Mouse (Mus musculus): ENCODE measurements at regions not wholly inside any gene's neighbourhood (a gene's known extent, or its start where the extent isn't known, plus 50 kb on each side); places are given as distances from the start of the nearest gene placed in this dataset.

DNA sequence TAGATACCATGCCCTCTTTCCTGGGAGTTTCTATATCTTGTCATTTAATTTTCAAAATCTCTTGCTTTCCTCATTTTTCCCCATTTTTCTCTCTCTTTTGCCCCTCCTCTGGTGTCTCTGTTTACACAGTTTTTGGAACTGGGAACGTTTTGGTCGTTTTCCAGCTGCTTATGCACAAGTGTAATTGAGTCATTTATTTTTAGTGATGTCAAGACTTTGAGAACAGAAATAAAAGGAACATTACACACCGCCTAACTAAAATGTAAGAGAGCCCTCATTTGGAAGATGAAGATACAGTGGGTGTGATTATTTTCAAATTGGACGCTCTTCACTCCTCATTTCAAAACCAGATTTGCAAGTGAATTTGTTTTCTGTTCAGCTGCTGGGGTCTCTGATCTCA, 176.0 kb upstream of the Zfp462 start:
- WGBS (ENCODE audit: insufficient replicate concordance) = 66% methylated on average over 4 of the region's 4 CpGs
- Histone ChIP-seq H3K9me3 (ENCODE audit: low read length) (no peaks in the 10 kb centered on the region), H3K4me1 (ENCODE audit: insufficient read depth) (no peaks in the 10 kb centered on the region), H3K27me3 (ENCODE audit: insufficient read depth, low read length) (no peaks in the 10 kb centered on the region), H3K36me3 (replicated peaks; ENCODE audit: insufficient read depth, low read length) (no peaks in the 10 kb centered on the region), H3K4me3 (ENCODE audit: low read depth, low read length) (no peak overlapping the region), H3K27ac (ENCODE audit: low read depth) (no peak overlapping the region), H3K4me2 (ENCODE audit: low read depth, low read length) (no peak overlapping the region), H3K9ac (replicated peaks) (no peak overlapping the region)
- TF ChIP-seq CTCF (IDR thresholded peaks at IDR 0.05; ENCODE audit: low read depth) (no peak), EP300 (IDR thresholded peaks at IDR 0.05; ENCODE audit: low read depth) (no peak)
- DNase-seq (no peak), ATAC-seq (no peak)

DNA sequence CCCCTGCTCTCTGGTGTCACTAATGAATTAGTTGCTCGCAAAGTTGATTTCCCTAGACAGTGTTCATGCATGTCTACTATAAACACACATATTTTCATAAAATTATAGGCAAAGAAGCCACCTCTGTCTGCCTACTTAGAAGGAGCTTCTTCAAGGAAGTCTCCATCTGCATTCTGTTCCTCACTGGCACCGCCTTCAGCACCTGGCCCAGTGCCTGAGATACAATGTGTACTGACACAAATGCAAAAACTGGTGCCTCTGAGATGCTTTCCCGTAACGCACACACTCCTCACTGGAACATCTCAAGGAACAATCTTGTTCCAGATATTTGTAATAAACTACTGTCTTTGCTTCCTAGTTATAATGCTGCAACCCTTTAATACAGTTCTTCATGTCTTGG, 170.8 kb upstream of the Zfp462 start:
- Histone ChIP-seq H3K27ac (ENCODE audit: low read depth) (no peak overlapping the region), H3K4me1 (ENCODE audit: insufficient read depth) (no peaks in the 10 kb centered on the region), H3K9me3 (ENCODE audit: low read length) (no peaks in the 10 kb centered on the region), H3K4me2 (ENCODE audit: low read depth, low read length) (no peak overlapping the region), H3K36me3 (replicated peaks; ENCODE audit: insufficient read depth, low read length) (no peaks in the 10 kb centered on the region), H3K4me3 (ENCODE audit: low read depth, low read length) (no peak overlapping the region), H3K27me3 (ENCODE audit: insufficient read depth, low read length) (no peaks in the 10 kb centered on the region), H3K9ac (replicated peaks) (no peak overlapping the region)
- no peak for DNase-seq
- WGBS (ENCODE audit: insufficient replicate concordance) = 86% methylated on average over 4 of the region's 4 CpGs
- no peak for ATAC-seq
- TF ChIP-seq CTCF (IDR thresholded peaks at IDR 0.05; ENCODE audit: low read depth) = no peak
- TF ChIP-seq EP300 (IDR thresholded peaks at IDR 0.05; ENCODE audit: low read depth) = no peak

DNA sequence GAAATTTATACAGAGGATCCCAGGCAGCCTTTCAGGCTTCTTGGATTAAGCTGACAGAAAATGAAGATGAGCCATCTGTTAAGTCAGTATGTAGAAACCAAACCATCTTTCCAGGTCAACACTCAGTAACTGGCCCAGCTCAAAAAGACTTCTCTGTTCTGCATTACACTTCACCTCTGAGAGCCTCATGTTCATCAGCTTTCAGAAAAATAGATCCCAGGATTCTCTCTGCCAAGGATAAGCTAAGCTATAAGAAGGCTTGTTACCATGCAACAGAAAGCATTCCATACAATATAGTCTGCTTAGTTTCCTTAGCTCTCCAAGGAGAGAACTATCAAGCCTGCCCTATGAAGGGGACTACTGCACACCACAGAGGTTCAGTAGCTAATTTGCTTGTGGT, 170.1 kb upstream of the Zfp462 start:
- Histone ChIP-seq H3K9ac (replicated peaks) (no peak overlapping the region), H3K27me3 (ENCODE audit: insufficient read depth, low read length) (no peaks in the 10 kb centered on the region), H3K4me3 (ENCODE audit: low read depth, low read length) (no peak overlapping the region), H3K4me1 (ENCODE audit: insufficient read depth) (no peaks in the 10 kb centered on the region), H3K36me3 (replicated peaks; ENCODE audit: insufficient read depth, low read length) (no peaks in the 10 kb centered on the region), H3K27ac (ENCODE audit: low read depth) (no peak overlapping the region), H3K9me3 (ENCODE audit: low read length) (no peaks in the 10 kb centered on the region), H3K4me2 (ENCODE audit: low read depth, low read length) (no peak overlapping the region)
- ATAC-seq (no peak), DNase-seq (no peak)
- TF ChIP-seq EP300 (IDR thresholded peaks at IDR 0.05; ENCODE audit: low read depth) (no peak), CTCF (IDR thresholded peaks at IDR 0.05; ENCODE audit: low read depth) (no peak)

DNA sequence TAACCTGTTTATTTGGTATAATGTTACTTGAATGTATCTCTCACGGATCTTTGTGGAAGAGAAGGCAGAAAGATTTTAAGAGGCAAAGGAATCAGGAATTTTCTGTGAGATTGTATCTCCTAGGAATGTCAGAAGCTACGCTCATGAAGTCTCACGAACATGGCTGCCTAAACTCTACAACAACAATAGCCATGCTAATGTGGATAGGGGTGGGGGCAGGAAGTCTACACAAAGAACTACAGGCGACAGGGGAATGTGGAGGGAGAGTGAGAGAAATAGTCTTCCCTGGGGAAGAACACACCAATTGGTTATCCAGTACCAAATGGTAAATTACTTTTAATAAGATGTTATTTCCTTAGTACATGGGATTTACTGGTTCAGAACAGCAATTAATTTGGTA, 164.3 kb upstream of the Zfp462 start:
- no peaks in the 10 kb centered on the region for H3K27me3 ChIP-seq (ENCODE audit: insufficient read depth, low read length)
- H3K9me3 ChIP-seq (ENCODE audit: low read length) = no peaks in the 10 kb centered on the region
- no peak overlapping the region for H3K4me2 ChIP-seq (ENCODE audit: low read depth, low read length)
- H3K9ac ChIP-seq (replicated peaks) = no peak overlapping the region
- ATAC-seq = no peak
- H3K27ac ChIP-seq (ENCODE audit: low read depth) = no peak overlapping the region
- no peak overlapping the region for H3K4me3 ChIP-seq (ENCODE audit: low read depth, low read length)
- no peak for DNase-seq
- 58% methylated on average over 4 of the region's 4 CpGs for WGBS (ENCODE audit: insufficient replicate concordance)
- H3K4me1 ChIP-seq (ENCODE audit: insufficient read depth) = no peaks in the 10 kb centered on the region
- TF ChIP-seq CTCF (IDR thresholded peaks at IDR 0.05; ENCODE audit: low read depth) = no peak
- no peak for TF ChIP-seq EP300 (IDR thresholded peaks at IDR 0.05; ENCODE audit: low read depth)
- H3K36me3 ChIP-seq (replicated peaks; ENCODE audit: insufficient read depth, low read length) = no peaks in the 10 kb centered on the region

DNA sequence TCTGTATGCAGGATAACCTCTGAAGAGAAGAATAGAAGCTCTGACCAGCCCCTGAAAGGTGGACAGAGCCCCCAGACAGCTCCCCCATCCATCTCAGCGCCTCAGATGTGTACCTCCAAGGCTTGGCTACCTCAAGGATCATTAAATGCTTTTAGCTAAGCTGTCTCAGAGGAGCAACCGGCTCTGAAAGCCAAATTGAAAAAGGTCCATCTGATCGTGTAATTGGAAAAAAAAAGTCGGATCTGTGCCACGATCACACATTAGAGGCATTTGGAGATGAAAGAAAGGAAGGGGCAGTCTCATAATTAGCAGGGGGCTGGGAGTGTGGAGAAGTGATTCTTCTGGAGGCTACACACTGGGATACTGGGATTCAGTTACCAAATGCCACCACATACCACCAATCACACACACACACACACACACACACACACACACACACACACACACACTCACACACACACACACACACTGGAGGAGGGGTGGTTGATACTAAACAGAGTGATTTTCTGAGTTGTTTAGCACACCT, 153.6 kb upstream of the Zfp462 start:
- Histone ChIP-seq H3K9me3 (ENCODE audit: low read length) (no peaks in the 10 kb centered on the region), H3K27ac (ENCODE audit: low read depth) (no peak overlapping the region), H3K4me1 (ENCODE audit: insufficient read depth) (no peaks in the 10 kb centered on the region), H3K4me3 (ENCODE audit: low read depth, low read length) (no peak overlapping the region), H3K27me3 (ENCODE audit: insufficient read depth, low read length) (no peaks in the 10 kb centered on the region), H3K36me3 (replicated peaks; ENCODE audit: insufficient read depth, low read length) (no peaks in the 10 kb centered on the region), H3K9ac (replicated peaks) (no peak overlapping the region), H3K4me2 (ENCODE audit: low read depth, low read length) (no peak overlapping the region)
- no peak for DNase-seq
- no peak for TF ChIP-seq CTCF (IDR thresholded peaks at IDR 0.05; ENCODE audit: low read depth)
- TF ChIP-seq EP300 (IDR thresholded peaks at IDR 0.05; ENCODE audit: low read depth) = no peak
- ATAC-seq = no peak
- 82% methylated on average over 5 of the region's 5 CpGs for WGBS (ENCODE audit: insufficient replicate concordance)

DNA sequence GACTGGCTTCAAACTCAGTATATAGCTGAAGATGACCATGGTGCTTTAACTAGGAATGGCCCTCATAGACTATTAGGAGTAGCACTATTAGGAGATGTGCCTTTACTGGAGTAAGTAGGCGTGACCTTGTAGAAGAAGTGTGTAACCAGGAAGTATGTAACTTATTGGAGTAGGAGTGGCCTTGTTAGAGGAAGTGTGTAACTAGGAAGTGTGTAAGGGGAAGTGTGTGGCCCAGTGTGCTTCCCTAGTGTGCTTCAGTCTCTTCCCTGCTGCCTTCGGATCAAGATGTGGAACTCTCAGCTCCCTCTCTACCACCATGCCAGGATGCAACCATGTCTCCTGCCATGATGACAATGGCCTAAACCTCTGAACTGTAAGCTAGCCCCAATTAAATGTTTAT, 151.0 kb upstream of the Zfp462 start:
- Histone ChIP-seq H3K4me2 (ENCODE audit: low read depth, low read length) (no peak overlapping the region), H3K4me3 (ENCODE audit: low read depth, low read length) (no peak overlapping the region), H3K27me3 (ENCODE audit: insufficient read depth, low read length) (no peaks in the 10 kb centered on the region), H3K9ac (replicated peaks) (no peak overlapping the region), H3K9me3 (ENCODE audit: low read length) (no peaks in the 10 kb centered on the region), H3K36me3 (replicated peaks; ENCODE audit: insufficient read depth, low read length) (no peaks in the 10 kb centered on the region), H3K27ac (ENCODE audit: low read depth) (no peak overlapping the region), H3K4me1 (ENCODE audit: insufficient read depth) (no peaks in the 10 kb centered on the region)
- ATAC-seq = no peak
- TF ChIP-seq EP300 (IDR thresholded peaks at IDR 0.05; ENCODE audit: low read depth) (no peak), CTCF (IDR thresholded peaks at IDR 0.05; ENCODE audit: low read depth) (no peak)
- no peak for DNase-seq
- WGBS (ENCODE audit: insufficient replicate concordance) = 60% methylated on average over 2 of the region's 2 CpGs

DNA sequence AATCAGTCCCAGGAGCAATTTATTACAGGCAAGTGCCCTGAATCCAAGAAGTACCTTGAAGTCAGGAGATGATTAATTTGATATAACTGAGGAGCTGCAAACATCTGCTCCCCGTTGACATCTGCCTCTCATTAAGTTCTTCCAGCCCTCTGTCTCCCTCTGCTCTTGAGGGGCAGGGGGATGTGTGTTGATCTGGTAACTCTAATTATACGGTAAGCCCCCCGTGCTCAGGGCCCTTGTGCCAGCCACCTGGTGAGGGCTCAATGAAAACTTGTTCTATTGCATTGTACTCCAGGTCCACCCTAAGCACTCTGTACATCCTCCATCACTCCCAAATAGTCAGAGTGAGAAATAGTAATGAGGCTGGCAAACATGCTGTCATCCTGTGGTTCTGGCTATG, 149.6 kb upstream of the Zfp462 start:
- Histone ChIP-seq H3K36me3 (replicated peaks; ENCODE audit: insufficient read depth, low read length) (no peaks in the 10 kb centered on the region), H3K9ac (replicated peaks) (no peak overlapping the region), H3K27me3 (ENCODE audit: insufficient read depth, low read length) (no peaks in the 10 kb centered on the region), H3K9me3 (ENCODE audit: low read length) (no peaks in the 10 kb centered on the region), H3K27ac (ENCODE audit: low read depth) (no peak overlapping the region), H3K4me2 (ENCODE audit: low read depth, low read length) (no peak overlapping the region), H3K4me3 (ENCODE audit: low read depth, low read length) (no peak overlapping the region), H3K4me1 (ENCODE audit: insufficient read depth) (no peaks in the 10 kb centered on the region)
- 71% methylated on average over 3 of the region's 3 CpGs for WGBS (ENCODE audit: insufficient replicate concordance)
- ATAC-seq (no peak), DNase-seq (no peak)
- TF ChIP-seq EP300 (IDR thresholded peaks at IDR 0.05; ENCODE audit: low read depth) (no peak), CTCF (IDR thresholded peaks at IDR 0.05; ENCODE audit: low read depth) (no peak)

Measured in liver, postnatal 0 days (tissue).